In the genomic region with DNA sequence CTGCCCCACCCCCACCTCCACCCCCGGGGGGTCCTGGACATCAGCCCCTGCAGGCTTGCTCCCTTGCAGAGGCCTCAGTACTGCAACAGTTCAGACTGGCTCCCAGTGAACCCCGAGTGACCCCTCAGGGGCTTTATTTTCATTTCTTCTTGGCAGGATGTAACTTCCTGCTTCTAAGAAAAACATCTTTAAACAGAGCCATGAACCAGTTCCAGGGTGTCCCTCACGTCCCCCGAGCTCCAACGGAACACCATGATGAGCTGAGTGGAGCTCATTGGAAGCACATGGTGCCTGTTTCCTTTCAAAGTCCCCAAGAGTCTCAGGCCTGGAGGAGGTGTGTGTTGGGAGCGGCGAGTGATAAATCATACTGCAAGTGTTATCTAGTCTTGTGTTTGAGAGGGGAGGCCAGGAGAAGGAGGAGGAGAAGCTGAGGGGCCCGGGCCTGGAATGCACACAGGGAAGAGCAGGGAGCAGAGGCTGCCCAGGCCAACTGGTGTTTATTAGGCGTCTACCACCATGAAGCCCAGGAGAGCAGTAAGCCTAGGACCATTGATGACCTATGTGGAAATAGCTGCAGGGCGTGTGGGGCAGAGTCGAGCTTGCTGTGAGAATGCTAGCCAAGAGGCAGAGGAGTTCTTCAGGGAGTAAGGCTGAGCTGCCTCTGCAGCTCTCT, we compare ENCODE assay signal across 8 mouse cellular contexts.
A peak's percentile ranks its signal among the peaks of the same experiment; 100 is the strongest.
DNase-seq lines count a peak whose midpoint lies in the region; ATAC-seq and TF ChIP-seq lines count a peak whose summit lies in the region.

No protein-coding gene starts in this region.

- TF ChIP-seq EP300 in heart, adult 2 months (IDR thresholded peaks at IDR 0.05; ENCODE audit: insufficient read depth, low read depth, low read length) = 0 out of 2 replicates have a peak, but pooled peaks have one; percentile 41

- H3K79me2 ChIP-seq in heart, adult 2 months (replicated peaks; ENCODE audit: control insufficient read depth, insufficient read depth, low read length) = no peaks in the 10 kb centered on the region

- no peak overlapping the region for H3K4me2 ChIP-seq in forebrain, embryonic 12.5 days
- H3K4me2 ChIP-seq in kidney, embryonic 16.5 days (replicated peaks; ENCODE audit: low read depth, low read length) = no peak overlapping the region

- DNase-seq in forebrain, embryonic 10.5 days (ENCODE audit: extremely low spot score, low spot score) = no peak
- DNase-seq in heart, adult 2 months = peak; percentile 51 to 57
- peak; percentile 32 for DNase-seq in lung, postnatal 14 days
- DNase-seq in frontal cortex, adult 2 months (ENCODE audit: extremely low spot score in 1 of 2, low spot score in 1 of 2) = no peak
- DNase-seq in left cerebral cortex, adult 9 months (ENCODE audit: low spot score in 2 of 2) = no peak
- no peak for DNase-seq in layer of hippocampus, adult 2 months (ENCODE audit: low spot score in 2 of 2)

- intact Hi-C loops in heart, adult 2 months (cut with DNase I) = loop anchor here (10.0 kb wide), 1 partner anchor 114 kb away; no protein-coding TSS in a partner anchor

- H3K27ac ChIP-seq in forebrain, embryonic 10.5 days = peak overlapping the region; percentile 60; the same call in 1 of the 2 replicates
- H3K27ac ChIP-seq in forebrain, embryonic 12.5 days = no peak overlapping the region
- H3K27ac ChIP-seq in heart, adult 2 months = no peak overlapping the region; the same call in none of the 2 replicates
- H3K27ac ChIP-seq in kidney, embryonic 16.5 days (ENCODE audit: low read length) = peak overlapping the region; percentile 74
- no peak overlapping the region for H3K27ac ChIP-seq in layer of hippocampus, adult 2 months

- ATAC-seq in forebrain, embryonic 12.5 days (ENCODE audit: low FRiP score) = no peak
- peak; percentile 85 for ATAC-seq in kidney, embryonic 16.5 days (ENCODE audit: low FRiP score, low TSS enrichment)

- H3K4me1 ChIP-seq in forebrain, embryonic 10.5 days = peaks cover 19% of the 10 kb centered on the region
- no peaks in the 10 kb centered on the region for H3K4me1 ChIP-seq in forebrain, embryonic 12.5 days
- H3K4me1 ChIP-seq in heart, adult 2 months (ENCODE audit: control insufficient read depth, insufficient read depth, low read length) = peaks cover 13% of the 10 kb centered on the region
- H3K4me1 ChIP-seq in kidney, embryonic 16.5 days (ENCODE audit: insufficient read depth, low read length) = peaks cover 28% of the 10 kb centered on the region

- TF ChIP-seq CTCF in heart, adult 2 months (IDR thresholded peaks at IDR 0.05) = no peak
- no peak for TF ChIP-seq CTCF in layer of hippocampus, adult 2 months (conservative IDR thresholded peaks at IDR 0.05)

- H3K27me3 ChIP-seq in forebrain, embryonic 10.5 days (ENCODE audit: poor library complexity, severe bottlenecking) = no peaks in the 10 kb centered on the region
- no peaks in the 10 kb centered on the region for H3K27me3 ChIP-seq in forebrain, embryonic 12.5 days
- H3K27me3 ChIP-seq in heart, adult 2 months (ENCODE audit: control insufficient read depth, insufficient read depth, low read length) = no peaks in the 10 kb centered on the region
- no peaks in the 10 kb centered on the region for H3K27me3 ChIP-seq in kidney, embryonic 16.5 days (ENCODE audit: insufficient read depth, low read length)

- H3K4me3 ChIP-seq in forebrain, embryonic 10.5 days = no peak overlapping the region
- no peak overlapping the region for H3K4me3 ChIP-seq in forebrain, embryonic 12.5 days (replicated peaks)
- H3K4me3 ChIP-seq in heart, adult 2 months = no peak overlapping the region
- H3K4me3 ChIP-seq in kidney, embryonic 16.5 days (ENCODE audit: low read length) = no peak overlapping the region
- H3K4me3 ChIP-seq in layer of hippocampus, adult 2 months = no peak overlapping the region

- no peaks in the 10 kb centered on the region for H3K9me3 ChIP-seq in forebrain, embryonic 10.5 days
- no peaks in the 10 kb centered on the region for H3K9me3 ChIP-seq in forebrain, embryonic 12.5 days
- no peaks in the 10 kb centered on the region for H3K9me3 ChIP-seq in kidney, embryonic 16.5 days (ENCODE audit: low read length)

- TF ChIP-seq POLR2A in heart, adult 2 months (IDR thresholded peaks at IDR 0.05; ENCODE audit: insufficient read depth, low read depth, low read length) = no peak

- no peak overlapping the region for H3K9ac ChIP-seq in forebrain, embryonic 12.5 days
- H3K9ac ChIP-seq in heart, adult 2 months (ENCODE audit: low read depth, low read length) = no peak overlapping the region
- H3K9ac ChIP-seq in kidney, embryonic 16.5 days (replicated peaks; ENCODE audit: low read length) = no peak overlapping the region

- H3K36me3 ChIP-seq in forebrain, embryonic 10.5 days (replicated peaks) = no peaks in the 10 kb centered on the region
- H3K36me3 ChIP-seq in forebrain, embryonic 12.5 days (replicated peaks) = no peaks in the 10 kb centered on the region
- no peaks in the 10 kb centered on the region for H3K36me3 ChIP-seq in heart, adult 2 months (ENCODE audit: control insufficient read depth, insufficient read depth, low read length)
- no peaks in the 10 kb centered on the region for H3K36me3 ChIP-seq in kidney, embryonic 16.5 days (ENCODE audit: insufficient read depth, low read length)

- WGBS in forebrain, embryonic 10.5 days = 63% methylated on average over 11 of the region's 11 CpGs
- WGBS in forebrain, embryonic 12.5 days = 73% methylated on average over 11 of the region's 11 CpGs
- 22% methylated on average over 11 of the region's 11 CpGs for WGBS in heart, adult 2 months
- WGBS in kidney, embryonic 16.5 days = 11% methylated on average over 11 of the region's 11 CpGs

Comparison
In these comparisons a context has a peak if more than half of its experiments do, and no peak if none do; other contexts are left out.
1. H3K27ac ChIP-seq: peak in forebrain, embryonic 10.5 days (single experiment) and kidney, embryonic 16.5 days (single experiment); none in forebrain, embryonic 12.5 days (single experiment), heart, adult 2 months (single experiment) and layer of hippocampus, adult 2 months (single experiment).
2. DNase-seq: peak in heart, adult 2 months (2 of 2) and lung, postnatal 14 days (single experiment); none in forebrain, embryonic 10.5 days (single experiment), frontal cortex, adult 2 months (0 of 2), left cerebral cortex, adult 9 months (0 of 2) and layer of hippocampus, adult 2 months (0 of 2).